10 mouse cellular contexts compared by ENCODE assay signal in the genomic region with DNA sequence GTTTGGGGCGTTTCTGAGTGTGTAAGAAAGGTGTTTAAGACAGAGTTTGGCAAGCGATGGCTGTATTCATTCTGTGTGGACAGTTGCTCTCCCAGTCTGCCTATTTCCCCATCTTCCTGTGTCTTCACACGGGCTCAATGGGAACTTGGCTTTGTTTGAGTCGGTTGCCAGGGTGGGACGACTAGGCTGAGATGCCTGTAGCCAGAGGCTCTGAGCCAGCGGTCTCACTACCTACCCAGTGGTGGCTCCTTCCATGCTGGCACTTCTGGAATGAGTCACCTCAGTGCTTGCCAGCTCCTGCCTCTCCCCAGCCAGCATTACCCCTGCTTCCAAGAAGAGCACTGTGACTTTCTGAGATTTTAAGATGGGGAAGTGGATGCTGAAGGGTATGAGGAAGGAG.
DNase-seq lines count a peak whose midpoint lies in the region; ATAC-seq and TF ChIP-seq lines count a peak whose summit lies in the region.
"Had no signal": no experiment of that assay in that cellular context is flagged by ENCODE, and none has a peak within 500 bp of the region (broad histone marks: within the 10 kb centered on the region; RNA-seq: fewer than 3 reads in every experiment).

No protein-coding gene starts in this region.

- CTCF ChIA-PET in Patski (lab: Charles Lee), result interaction anchor here (1.0 to 1.7 kb wide), 3 partner anchors 9 to 24 kb away, joined by 3 to 5 read pairs (median 4); no protein-coding TSS in a partner anchor

- no peak overlapping the region for H3K27ac ChIP-seq in hindbrain, embryonic 16.5 days (ENCODE audit: low read depth, low read length)
- no peak overlapping the region for H3K27ac ChIP-seq in hindbrain, embryonic 14.5 days
- H3K27ac ChIP-seq in forebrain, embryonic 16.5 days (ENCODE audit: low read length), result no peak overlapping the region
- H3K27ac ChIP-seq: lung, embryonic 15.5 days had no signal

- H3K9ac ChIP-seq in hindbrain, embryonic 16.5 days (ENCODE audit: low read depth, low read length), result no peak overlapping the region
- no peak overlapping the region for H3K9ac ChIP-seq in hindbrain, embryonic 14.5 days
- H3K9ac ChIP-seq in forebrain, embryonic 16.5 days (replicated peaks; ENCODE audit: low read depth, low read length), result no peak overlapping the region
- H3K9ac ChIP-seq: lung, embryonic 15.5 days had no signal

- no peaks in the 10 kb centered on the region for H3K36me3 ChIP-seq in hindbrain, embryonic 16.5 days (ENCODE audit: control insufficient read depth, insufficient read depth, low read length)
- H3K36me3 ChIP-seq in hindbrain, embryonic 14.5 days (replicated peaks; ENCODE audit: control insufficient read depth, insufficient read depth), result no peaks in the 10 kb centered on the region
- no peaks in the 10 kb centered on the region for H3K36me3 ChIP-seq in forebrain, embryonic 16.5 days (ENCODE audit: control insufficient read depth, insufficient read depth)
- H3K36me3 ChIP-seq: G1E; lung, embryonic 15.5 days had no signal

- DNase-seq in hindbrain, embryonic 14.5 days (ENCODE audit: low spot score), result no peak
- DNase-seq in 416B (ENCODE audit: low read depth) (peak; percentile 37), Patski (ENCODE audit: low read depth, low spot score) (peak; percentile 81)
- DNase-seq in lung, postnatal 14 days, result peak; percentile 49
- DNase-seq in thymus, postnatal 4 days, result no peak
- DNase-seq: cerebellum, adult 9-11 months had no signal

- no peaks in the 10 kb centered on the region for H3K9me3 ChIP-seq in hindbrain, embryonic 16.5 days (ENCODE audit: control insufficient read depth, low read length)
- no peaks in the 10 kb centered on the region for H3K9me3 ChIP-seq in hindbrain, embryonic 14.5 days (ENCODE audit: control insufficient read depth, low read length)
- no peaks in the 10 kb centered on the region for H3K9me3 ChIP-seq in forebrain, embryonic 16.5 days (ENCODE audit: control insufficient read depth, low read length)
- H3K9me3 ChIP-seq: lung, embryonic 15.5 days had no signal

- H3K4me1 ChIP-seq in hindbrain, embryonic 16.5 days (ENCODE audit: control insufficient read depth, insufficient read depth, low read depth, low read length), result no peaks in the 10 kb centered on the region
- H3K4me1 ChIP-seq in hindbrain, embryonic 14.5 days (replicated peaks; ENCODE audit: control insufficient read depth, insufficient read depth, low read length), result no peaks in the 10 kb centered on the region
- no peaks in the 10 kb centered on the region for H3K4me1 ChIP-seq in forebrain, embryonic 16.5 days (replicated peaks; ENCODE audit: control insufficient read depth, insufficient read depth, low read length)
- H3K4me1 ChIP-seq: lung, embryonic 15.5 days had no signal

- POLR2A ChIA-PET in Patski (lab: Charles Lee), result interaction anchor here (0.7 kb wide), 1 partner anchor 10 kb away, joined by 6 read pairs; no protein-coding TSS in a partner anchor

- no peak overlapping the region for H3K4me2 ChIP-seq in hindbrain, embryonic 16.5 days (ENCODE audit: low read length)
- no peak overlapping the region for H3K4me2 ChIP-seq in hindbrain, embryonic 14.5 days (replicated peaks)
- no peak overlapping the region for H3K4me2 ChIP-seq in forebrain, embryonic 16.5 days (ENCODE audit: low read length)
- H3K4me2 ChIP-seq: lung, embryonic 15.5 days had no signal

- 0 out of 2 replicates have a peak, but pooled peaks have one; percentile 48 for ATAC-seq in hindbrain, embryonic 16.5 days
- no peak for ATAC-seq in hindbrain, embryonic 14.5 days (ENCODE audit: low FRiP score)
- peak; percentile 99 for ATAC-seq in Patski
- no peak for ATAC-seq in forebrain, embryonic 16.5 days

- H3K4me3 ChIP-seq in hindbrain, embryonic 16.5 days (ENCODE audit: low read length), result no peak overlapping the region
- no peak overlapping the region for H3K4me3 ChIP-seq in hindbrain, embryonic 14.5 days (replicated peaks; ENCODE audit: low read length)
- no peak overlapping the region for H3K4me3 ChIP-seq in forebrain, embryonic 16.5 days (replicated peaks; ENCODE audit: low read length)
- H3K4me3 ChIP-seq: lung, embryonic 15.5 days had no signal

- in situ Hi-C loops in Patski (cut with MboI; ENCODE audit: low pct_unique_long_range_greater_than_20kb), result no loop called here

- no peaks in the 10 kb centered on the region for H3K27me3 ChIP-seq in hindbrain, embryonic 16.5 days (replicated peaks; ENCODE audit: control insufficient read depth, insufficient read depth, low read length)
- H3K27me3 ChIP-seq in hindbrain, embryonic 14.5 days (ENCODE audit: control insufficient read depth, insufficient read depth, low read length), result no peaks in the 10 kb centered on the region
- H3K27me3 ChIP-seq in Patski, result no peaks in the 10 kb centered on the region
- H3K27me3 ChIP-seq in forebrain, embryonic 16.5 days (replicated peaks; ENCODE audit: control insufficient read depth, insufficient read depth, low read length), result no peaks in the 10 kb centered on the region
- H3K27me3 ChIP-seq: lung, embryonic 15.5 days had no signal

- 72% methylated on average over 6 of the region's 6 CpGs for WGBS in hindbrain, embryonic 16.5 days
- WGBS in hindbrain, embryonic 14.5 days, result 74% methylated on average over 6 of the region's 6 CpGs
- WGBS in forebrain, embryonic 16.5 days, result 68% methylated on average over 6 of the region's 6 CpGs

- no peak for TF ChIP-seq CTCF in Patski (IDR thresholded peaks at IDR 0.05)

Comparison
In these comparisons a context has a peak if more than half of its experiments do, and no peak if none do; other contexts are left out.
1. ATAC-seq: peak in hindbrain, embryonic 16.5 days (single experiment) and Patski (single experiment); none in hindbrain, embryonic 14.5 days (single experiment) and forebrain, embryonic 16.5 days (single experiment).
2. DNase-seq: peak in 416B (single experiment), Patski (single experiment) and lung, postnatal 14 days (single experiment); none in hindbrain, embryonic 14.5 days (single experiment) and thymus, postnatal 4 days (single experiment).